Mouse (Mus musculus) G1E (cell line): ENCODE results near the gene Cand2. TPM values are rescaled to one million over a fixed set of nuclear protein-coding genes. Genes with fewer than 3 reads are reported as not detected.

Experiments
- ATAC-seq: 2 replicates; pipeline ENCODE4 v1.8.0; 2016; ENCODE audit warnings: mild to moderate bottlenecking; ENCODE audit not compliant: insufficient number of reproducible peaks, poor library complexity, low FRiP score, severe bottlenecking; ENCODE audit errors: extremely low read depth
- DNase-seq: peaks from one replicate; pipeline ENCODE4 v3.0.0; 2012; ENCODE audit warnings: low spot score
- H3K27me3 ChIP-seq: 2 replicates; pipeline ENCODE4 v1.6.1; 2012; ENCODE audit warnings: mild to moderate bottlenecking, low read length, inconsistent platforms; ENCODE audit not compliant: insufficient read depth
- H3K36me3 ChIP-seq: replicated peaks from 2 replicates; pipeline ENCODE3; 2012; ENCODE audit warnings: mild to moderate bottlenecking, inconsistent platforms
- H3K4me1 ChIP-seq: 2 replicates; pipeline ENCODE4 v1.6.1; 2012; ENCODE audit warnings: low read depth, low read length, inconsistent platforms, mixed read lengths; ENCODE audit not compliant: insufficient read depth
- H3K4me3 ChIP-seq: 2 replicates; pipeline ENCODE4 v1.5.1; 2012; ENCODE audit warnings: low read depth, mild to moderate bottlenecking, inconsistent platforms, low read length, moderate library complexity, mixed read lengths
- H3K9me3 ChIP-seq: replicated peaks from 2 replicates; pipeline ENCODE4 v1.6.1; 2012; ENCODE audit warnings: inconsistent platforms
- CTCF ChIP-seq: IDR thresholded peaks from 2 replicates; pipeline ENCODE4 v1.5.1; 2012; ENCODE audit warnings: low read depth, low read length, inconsistent platforms, mixed read lengths
- GATA1 ChIP-seq: IDR thresholded peaks from 2 replicates; pipeline ENCODE4 v1.6.1; 2012; ENCODE audit warnings: borderline replicate concordance, low read length, inconsistent platforms, mixed read lengths
- GATA2 ChIP-seq: IDR thresholded peaks from 2 replicates; pipeline ENCODE4 v1.6.1; 2012; ENCODE audit warnings: low read depth, low read length, inconsistent platforms, borderline replicate concordance
- POLR2AphosphoS5 ChIP-seq: IDR thresholded peaks from 2 replicates; pipeline ENCODE4 v1.6.1; 2012; ENCODE audit warnings: low read depth, low read length, inconsistent platforms; ENCODE audit not compliant: insufficient replicate concordance
- TAL1 ChIP-seq: conservative IDR thresholded peaks from 2 replicates; pipeline ENCODE4 v1.6.1; 2012; ENCODE audit warnings: low read depth, low read length, inconsistent platforms, mixed read lengths
- polyA plus RNA-seq: library from polyadenylated mRNA; stranded (reverse); fragments of >175 nt; gene quantifications from 2 replicates; pipeline ENCODE4 v1.2.3, GENCODE M21; 2012
- total RNA-seq, 2 experiments: library from RNA; stranded (forward) in 1 of 2; stranded (reverse) in 1 of 2; fragments of 200-1000 nt in 1 of 2; fragments of >200 nt in 1 of 2; fragmentation: Nextera tagmentation in 1 of 2; gene quantifications; 2 replicates each; pipeline ENCODE4 v1.2.3; 2014 to 2017

Cand2 gene
- total and polyA plus RNA-seq, 3 experiments = 1.8 to 7.1 (median 6.5) TPM

- TF ChIP-seq GATA1 = no peak
- TF ChIP-seq POLR2AphosphoS5 = no peak
- no peak for TF ChIP-seq GATA2
- TF ChIP-seq CTCF = no peak
- TF ChIP-seq TAL1 = no peak
- no peak for DNase-seq
- Histone ChIP-seq H3K9me3 (peaks cover 2% of the 10 kb centered on the region; the same call in 1 of the 2 replicates), H3K4me1 (peaks cover 63% of the 10 kb centered on the region), H3K4me3 (no peak overlapping the region), H3K36me3 (no peaks in the 10 kb centered on the region), H3K27me3 (peaks cover 14% of the 10 kb centered on the region; the same call in 1 of the 2 replicates)
- ATAC-seq = no peak
These were observed 13.4 kb upstream of the Cand2 start for GRCm38 (mm10) chr6:115760982-115761381.

GRCm38 (mm10) chr6:115761995-115762756 lies 12.2 kb upstream of the Cand2 start, which contains the start of gene Tmem40:
Gene Tmem40, minus strand, starts transcription at chr6:115762410.
- ATAC-seq (peak; percentile 56), DNase-seq (peak; percentile 44)
- Histone ChIP-seq H3K4me3 (peak within 1 kb of the TSS; percentile 57; the same call in 1 of the 2 replicates), H3K9me3 (peaks cover 2% of the 10 kb centered on the region; the same call in 1 of the 2 replicates), H3K27me3 (peaks cover 12% of the 10 kb centered on the region; the same call in 1 of the 2 replicates), H3K4me1 (peaks cover 63% of the 10 kb centered on the region), H3K36me3 (no peaks in the 10 kb centered on the region)
- TF ChIP-seq GATA2 (no peak), CTCF (no peak), POLR2AphosphoS5 (no peak), GATA1 (no peak), TAL1 (no peak)

GRCm38 (mm10) chr6:115764179-115764578 lies 10.2 kb upstream of the Cand2 start:
- TF ChIP-seq POLR2AphosphoS5 (no peak), TAL1 (no peak), GATA2 (no peak), GATA1 (no peak), CTCF (no peak)
- ATAC-seq (peak; percentile 68), DNase-seq (peak; percentile 59)
- Histone ChIP-seq H3K9me3 (peaks cover 2% of the 10 kb centered on the region; the same call in 1 of the 2 replicates), H3K4me1 (peaks cover 53% of the 10 kb centered on the region), H3K36me3 (no peaks in the 10 kb centered on the region), H3K4me3 (peak overlapping the region; percentile 37; the same call in 1 of the 2 replicates), H3K27me3 (0 out of 2 replicates have a peak, but pooled peaks cover 2% of the 10 kb centered on the region)

- Histone ChIP-seq H3K9me3 (no peaks in the 10 kb centered on the region; the same call in 1 of the 2 replicates), H3K4me3 (no peak overlapping the region), H3K36me3 (no peaks in the 10 kb centered on the region), H3K27me3 (no peaks in the 10 kb centered on the region), H3K4me1 (peaks cover 26% of the 10 kb centered on the region)
- ATAC-seq = no peak
- TF ChIP-seq GATA2 (no peak), TAL1 (no peak), CTCF (no peak), POLR2AphosphoS5 (no peak), GATA1 (no peak)
- no peak for DNase-seq
These were observed 7.0 kb upstream of the Cand2 start for GRCm38 (mm10) chr6:115767357-115767756.

GRCm38 (mm10) chr6:115768207-115768606 lies 6.1 kb upstream of the Cand2 start:
- DNase-seq (no peak), ATAC-seq (0 out of 2 replicates have a peak, but pooled peaks have one; percentile 46)
- Histone ChIP-seq H3K9me3 (no peaks in the 10 kb centered on the region; the same call in 1 of the 2 replicates), H3K4me3 (no peak overlapping the region), H3K27me3 (no peaks in the 10 kb centered on the region), H3K4me1 (peaks cover 20% of the 10 kb centered on the region), H3K36me3 (no peaks in the 10 kb centered on the region)
- TF ChIP-seq TAL1 (no peak), CTCF (no peak), POLR2AphosphoS5 (no peak), GATA1 (no peak), GATA2 (no peak)

GRCm38 (mm10) chr6:115770059-115770670 lies 4.2 kb upstream of the Cand2 start:
- Histone ChIP-seq H3K4me3 (no peak overlapping the region), H3K36me3 (no peaks in the 10 kb centered on the region), H3K9me3 (no peaks in the 10 kb centered on the region; the same call in 1 of the 2 replicates), H3K4me1 (peaks cover 17% of the 10 kb centered on the region), H3K27me3 (no peaks in the 10 kb centered on the region)
- ATAC-seq (no peak), DNase-seq (no peak)
- TF ChIP-seq TAL1 (no peak), POLR2AphosphoS5 (no peak), CTCF (no peak; the same call in 1 of the 2 replicates), GATA1 (no peak), GATA2 (no peak)
